Mouse (Mus musculus) layer of hippocampus, postnatal 25 days (tissue): ENCODE measurements around the gene Ikbke. TPM values are rescaled to one million over a fixed set of nuclear protein-coding genes. Genes with fewer than 3 reads are reported as not detected.
"Not testable (repeated sequence)": the region's sequence is repeated elsewhere in the genome, so short reads cannot be mapped to it uniquely, and the experiment has no call there.

Source experiments
- DNase-seq, 2 experiments: peaks; one replicate each; pipeline ENCODE4 v3.0.0; 2022; ENCODE audit warnings: mixed read lengths in 2 of 2, low spot score in 1 of 2; ENCODE audit errors: extremely low spot score in 1 of 2
- total RNA-seq, 2 experiments: library from RNA; stranded (reverse); gene quantifications; 2 replicates each; pipeline ENCODE4 v1.2.3; 2021

Gene Ikbke
- total RNA-seq, 2 experiments from 2014 or later, result 0.98 to 2.7 TPM

DNA sequence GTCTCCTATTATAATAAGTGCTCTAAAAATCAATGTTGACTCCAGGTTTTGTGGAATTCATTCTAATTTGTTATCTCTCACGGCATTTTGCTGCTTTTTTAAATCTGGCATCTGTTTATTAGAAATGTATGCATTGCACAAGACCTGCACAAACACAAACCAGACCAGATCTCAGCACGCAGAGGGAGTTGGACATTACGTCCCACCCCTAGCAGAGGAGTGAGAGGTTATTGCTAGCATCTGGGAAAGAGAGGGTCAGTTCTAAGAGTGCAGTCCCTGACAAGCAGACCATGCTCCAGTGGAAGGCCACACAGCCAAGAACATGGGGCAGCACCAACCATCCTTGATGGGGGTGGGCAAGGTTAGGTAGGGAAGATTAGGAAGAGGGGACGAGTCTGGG lies 5.2 kb upstream of the Ikbke start:
- no peak for DNase-seq

GRCm38 (mm10) chr1:131284167-131284566 lies 4.8 kb upstream of the Ikbke start:
- no peak for DNase-seq

DNA sequence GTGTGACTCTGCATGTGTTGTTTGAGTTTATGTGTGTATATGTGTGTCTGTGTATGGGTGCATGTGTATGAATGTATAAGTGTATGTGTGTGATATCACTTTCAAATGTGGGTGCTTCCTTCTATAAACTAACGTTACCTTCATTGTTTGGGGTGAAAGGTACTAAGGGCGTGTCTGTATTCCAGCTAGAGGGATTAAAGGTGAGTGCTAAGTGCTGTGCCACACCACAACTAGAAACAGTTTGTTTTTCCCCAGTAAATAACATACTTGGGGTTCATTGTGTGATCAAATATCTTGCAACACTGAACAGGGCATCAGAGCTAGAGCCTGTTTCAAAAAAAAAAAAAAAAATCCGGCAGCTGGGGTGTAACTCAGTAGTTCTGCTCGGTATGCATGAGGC lies 2.3 kb upstream of the Ikbke start:
- no peak for DNase-seq

- DNase-seq, result no peak
These were observed 874 bp upstream of the Ikbke start for GRCm38 (mm10) chr1:131280280-131280679.

DNA sequence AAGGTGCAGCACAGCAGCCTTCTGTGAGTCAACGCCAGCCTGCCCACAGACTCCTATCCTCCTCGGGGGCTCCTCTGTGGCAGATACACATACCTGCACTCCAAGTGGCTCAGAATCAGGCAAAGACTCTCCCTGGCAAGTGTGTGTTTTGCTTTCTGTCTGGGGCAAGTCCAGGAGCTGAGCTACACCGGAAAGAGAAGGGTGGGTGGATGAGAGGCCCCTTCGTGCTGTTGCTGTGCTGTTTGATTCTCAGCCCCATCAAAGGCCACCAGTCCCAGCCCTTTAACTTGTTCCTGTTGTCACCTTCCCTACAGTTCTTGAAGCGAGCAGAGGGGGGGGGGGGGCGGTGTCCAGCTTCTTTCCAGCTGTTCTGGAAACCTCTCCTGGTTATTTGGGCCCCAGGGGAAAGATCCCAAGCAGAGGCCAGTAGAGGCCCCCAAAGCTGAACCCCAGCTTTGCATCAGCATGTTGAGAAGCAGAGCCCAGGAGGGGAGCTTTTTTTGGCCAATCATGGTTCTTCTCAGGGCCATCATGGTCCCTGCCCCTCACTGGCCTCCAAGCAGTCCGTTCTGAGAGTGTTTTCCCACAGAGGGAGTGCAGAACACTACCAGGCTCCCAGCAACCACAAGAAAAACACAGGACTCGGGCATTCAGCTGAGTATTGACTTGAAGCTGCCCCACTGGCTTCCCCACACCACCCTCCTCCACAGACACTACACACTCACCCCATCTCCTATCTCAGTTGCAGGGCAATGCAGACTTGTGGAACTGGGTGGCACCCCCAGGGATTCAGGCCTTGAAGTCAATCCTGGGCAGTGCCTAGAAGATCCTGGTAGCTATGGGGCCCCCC lies 575 bp downstream of the Ikbke start:
- no peak for DNase-seq

DNA sequence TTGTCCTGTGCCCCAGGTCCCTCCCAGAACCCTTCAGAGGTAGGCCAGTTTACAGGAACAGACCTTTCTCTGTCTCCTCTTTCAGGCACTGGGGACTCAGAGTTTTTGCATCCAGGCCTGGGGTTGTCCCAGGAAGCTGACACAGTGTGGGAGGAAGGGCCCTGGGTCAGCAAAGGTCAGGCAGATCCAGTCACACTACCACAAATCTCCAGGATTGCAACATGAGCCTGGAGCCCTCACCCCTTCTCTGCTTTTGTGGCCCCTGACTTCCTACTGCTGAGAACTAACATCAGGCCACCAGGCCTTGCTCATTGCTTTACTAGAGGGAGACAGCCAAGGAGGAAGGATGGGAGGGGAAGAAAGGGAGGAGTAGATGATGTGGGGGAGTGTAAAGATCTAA lies 2.6 kb downstream of the Ikbke start:
- DNase-seq, result no peak

GRCm38 (mm10) chr1:131275577-131275976 lies 3.8 kb downstream of the Ikbke start:
- no peak for DNase-seq

DNA sequence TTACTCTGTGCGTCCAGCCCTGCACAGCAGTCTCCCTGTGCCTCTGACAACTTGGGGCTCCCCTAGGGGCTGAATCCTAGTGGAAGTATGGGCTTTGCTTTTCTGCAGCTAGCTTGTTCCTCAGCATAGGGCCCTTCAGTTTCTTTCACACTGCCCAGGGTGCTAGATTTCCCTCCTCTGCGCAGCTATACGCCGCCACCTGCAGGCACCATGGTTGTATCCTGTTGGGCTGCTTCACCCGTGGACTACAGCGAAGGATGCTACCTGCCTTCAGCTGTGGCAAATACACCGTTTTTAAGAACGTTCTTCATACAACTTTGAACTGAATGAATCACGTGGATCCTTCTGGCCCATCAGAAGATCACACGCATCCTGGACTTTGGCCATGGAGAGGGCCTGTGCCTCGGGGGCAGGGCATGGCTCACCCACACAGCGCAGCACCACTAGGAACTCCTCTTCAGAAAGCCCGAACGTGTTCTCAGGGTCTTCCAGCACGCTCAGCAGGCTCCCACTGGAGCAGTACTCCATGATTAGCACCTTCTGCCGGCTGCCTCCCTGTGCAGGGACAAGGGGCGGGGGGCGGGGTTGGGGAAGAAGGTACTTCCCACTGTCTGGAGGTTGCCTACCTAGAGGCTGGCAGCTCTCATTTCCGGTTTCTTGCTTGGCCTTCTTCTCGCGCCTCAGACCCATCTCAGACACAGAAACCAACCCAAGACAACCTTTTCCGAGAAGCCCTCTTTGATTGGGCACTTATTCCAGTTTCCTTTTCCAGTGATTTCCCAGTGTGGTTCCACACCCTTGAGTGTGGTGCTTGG lies 4.5 kb downstream of the Ikbke start:
- no peak for DNase-seq

DNA sequence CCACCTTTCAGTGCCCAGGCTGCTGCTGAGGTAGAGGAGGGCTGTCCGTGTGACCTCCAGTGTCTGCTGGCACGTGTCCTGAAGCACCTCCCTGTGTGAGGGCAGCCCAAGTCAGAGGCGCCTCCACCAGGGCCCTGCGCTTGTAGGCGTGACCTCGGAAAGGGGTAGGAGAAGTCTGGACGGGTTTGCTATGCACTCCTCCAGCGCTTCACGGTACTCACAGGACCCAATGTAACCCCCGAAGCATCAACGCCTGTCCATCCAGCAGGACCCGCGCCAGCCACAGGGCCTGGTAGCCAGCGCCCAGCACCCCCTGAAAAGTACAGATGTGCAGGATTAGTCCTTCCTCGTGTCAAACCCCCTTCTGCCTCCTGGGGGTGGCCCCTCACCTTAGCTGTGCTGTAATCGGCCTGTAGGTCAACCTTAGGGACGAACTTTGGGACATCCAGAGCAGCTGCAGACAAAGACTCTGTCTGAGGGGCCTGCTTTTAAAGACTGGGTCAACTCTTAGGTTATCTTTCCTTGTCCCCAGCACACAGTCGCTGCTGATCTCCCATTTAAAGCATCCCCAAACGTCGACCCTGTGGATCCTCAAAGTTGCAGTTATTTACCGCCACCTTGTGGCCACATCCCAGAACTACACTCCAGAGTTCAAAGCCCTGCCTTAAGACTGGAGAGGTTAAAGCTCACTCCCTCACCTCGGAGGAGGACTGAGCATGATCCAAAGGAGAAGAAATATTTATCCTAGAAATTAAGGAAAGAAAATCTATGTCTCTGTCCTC lies 9.4 kb downstream of the Ikbke start:
- peak; percentile 69 to 90 for DNase-seq

DNA sequence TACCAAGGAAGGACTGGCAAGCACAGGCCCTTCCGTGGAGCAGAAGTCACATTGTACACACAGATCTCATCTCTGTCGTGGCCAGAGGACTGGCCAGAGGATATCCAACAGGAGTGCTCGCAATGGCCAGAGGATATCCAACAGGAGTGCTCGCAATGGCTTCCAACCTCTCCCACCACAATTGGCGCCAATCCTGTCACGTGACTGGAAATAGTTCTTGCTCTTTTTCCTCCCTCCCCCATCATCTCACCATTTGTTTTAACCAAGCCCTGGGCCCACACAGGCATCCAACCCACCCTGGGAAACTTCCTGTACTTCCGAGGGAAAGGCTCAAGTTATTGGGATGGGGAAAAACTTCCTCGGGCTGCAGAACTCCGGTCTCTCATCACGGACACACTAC lies 10.6 kb downstream of the Ikbke start:
- no peak for DNase-seq

GRCm38 (mm10) chr1:131263905-131264304 lies 15.5 kb downstream of the Ikbke start:
- DNase-seq, result no peak

- DNase-seq, result peak; percentile 63 to 81
These were observed 19.1 kb downstream of the Ikbke start for GRCm38 (mm10) chr1:131260309-131260656.

- no peak for DNase-seq
These were observed 19.6 kb downstream of the Ikbke start for GRCm38 (mm10) chr1:131259632-131260308.

DNA sequence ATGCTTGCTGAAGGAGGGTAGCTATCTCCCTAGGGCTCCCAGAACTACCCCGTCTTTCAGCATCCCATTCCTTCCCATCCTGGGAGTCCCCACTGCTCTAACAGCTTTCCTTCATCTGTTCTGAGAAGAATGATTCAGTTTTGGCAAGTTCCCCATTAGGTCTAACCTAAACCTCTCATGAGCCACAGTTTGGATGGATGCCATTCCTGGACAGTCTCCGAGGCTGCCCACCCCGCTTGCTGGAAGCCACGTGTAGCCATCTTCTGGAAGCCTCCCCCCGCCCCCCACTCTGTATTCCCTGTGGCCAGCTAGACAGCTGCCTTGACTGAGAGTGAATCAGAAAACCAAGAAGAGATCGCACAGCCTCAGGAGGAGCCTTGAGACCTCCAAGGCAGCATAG lies 22.1 kb downstream of the Ikbke start:
- no peak for DNase-seq

- DNase-seq, result not testable (repeated sequence)
These were observed 26.7 kb downstream of the Ikbke start for GRCm38 (mm10) chr1:131252516-131253250.

GRCm38 (mm10) chr1:131246433-131247395 lies 32.7 kb downstream of the Ikbke start:
- DNase-seq, result peak in 1 of 2 experiments; percentile 38

DNA sequence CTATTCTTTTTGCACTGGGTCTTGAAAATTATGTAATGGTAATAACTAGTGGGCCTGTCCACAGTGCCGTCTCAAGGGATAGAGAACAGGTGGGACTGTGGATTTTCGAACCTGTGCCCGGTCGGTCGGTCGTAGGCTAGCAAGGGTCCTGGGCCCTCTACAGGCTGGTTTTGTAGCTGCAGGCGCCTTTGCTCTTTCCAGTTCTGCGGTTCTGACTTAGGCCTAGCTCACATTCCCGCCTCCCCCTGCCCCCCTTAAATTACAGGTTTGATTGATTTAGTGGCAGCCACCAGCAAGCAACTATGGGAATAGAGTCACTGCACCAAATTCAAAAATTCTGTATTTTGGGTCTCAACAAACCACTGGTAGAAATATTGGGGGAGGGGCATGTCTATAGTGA lies 33.5 kb downstream of the Ikbke start:
- DNase-seq, result peak in 1 of 2 experiments; percentile 57

GRCm38 (mm10) chr1:131245089-131245856 lies 34.1 kb downstream of the Ikbke start, which contains the start of gene Rassf5:
TSS of gene Rassf5 (minus strand) at chr1:131245258.
- peak; percentile 41 to 44 for DNase-seq
